Mouse (Mus musculus) brown adipose tissue, adult 24 weeks (tissue): ENCODE data around the gene Kap. TPM values are rescaled to one million over a fixed set of nuclear protein-coding genes. Genes with fewer than 3 reads are reported as not detected.
"Not testable (repeated sequence)": the region's sequence is repeated elsewhere in the genome, so short reads cannot be mapped to it uniquely, and the experiment has no call there.

Experiments used
- H3K27ac ChIP-seq: fragments of 200-500 bp; replicated peaks from 2 replicates; pipeline ENCODE4 v1.5.1; 2012; ENCODE audit warnings: low read depth, mild to moderate bottlenecking, low read length
- H3K4me1 ChIP-seq: fragments of 200-500 bp; 2 replicates; pipeline ENCODE4 v1.6.1; 2012; ENCODE audit warnings: low read length, mixed read lengths; ENCODE audit not compliant: control insufficient read depth, insufficient read depth, insufficient read length
- H3K4me3 ChIP-seq: fragments of 200-500 bp; 2 replicates; pipeline ENCODE4 v1.5.1; 2012; ENCODE audit warnings: low read depth, mild to moderate bottlenecking, low read length, moderate library complexity; ENCODE audit not compliant: insufficient read depth
- polyA plus RNA-seq: library from polyadenylated mRNA; stranded (reverse); fragments of >200 nt; gene quantifications from 2 replicates; pipeline ENCODE4 v1.2.4, GENCODE M21; 2012; ENCODE audit not compliant: missing spikeins, insufficient read depth, insufficient read length

Gene Kap
- not detected in 2 replicates for polyA plus RNA-seq

DNA sequence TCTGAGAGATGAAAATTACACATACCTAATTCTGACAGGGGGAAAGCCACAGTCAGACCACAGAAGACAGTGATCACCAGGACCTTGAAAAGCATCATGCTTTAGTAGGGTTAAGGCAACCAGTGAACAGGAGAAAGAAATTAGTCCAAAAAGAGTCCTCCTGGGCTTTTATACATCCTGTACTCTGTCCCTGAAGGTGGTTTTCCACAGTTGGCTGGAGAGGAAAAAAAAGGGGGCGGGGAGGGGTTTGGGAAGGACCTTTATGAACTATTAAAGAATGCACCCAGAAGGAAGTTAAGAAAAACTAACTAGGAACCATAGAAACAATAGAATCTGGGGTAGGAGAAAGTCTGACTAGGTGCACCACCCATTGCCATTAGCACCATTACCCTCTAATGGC is at the start of gene Kap:
Gene Kap (minus strand): TSS at position 237 of the 400 bp plus-strand sequence.
- H3K4me3 ChIP-seq, result no peak within 1 kb of the TSS
- no peaks in the 10 kb centered on the region for H3K4me1 ChIP-seq
- no peak within 1 kb of the TSS for H3K27ac ChIP-seq

GRCm38 (mm10) chr6:133885871-133886415 is 32.4 kb upstream of the Kap start:
- Histone ChIP-seq H3K27ac (no peak overlapping the region), H3K4me1 (no peaks in the 10 kb centered on the region), H3K4me3 (no peak overlapping the region)

DNA sequence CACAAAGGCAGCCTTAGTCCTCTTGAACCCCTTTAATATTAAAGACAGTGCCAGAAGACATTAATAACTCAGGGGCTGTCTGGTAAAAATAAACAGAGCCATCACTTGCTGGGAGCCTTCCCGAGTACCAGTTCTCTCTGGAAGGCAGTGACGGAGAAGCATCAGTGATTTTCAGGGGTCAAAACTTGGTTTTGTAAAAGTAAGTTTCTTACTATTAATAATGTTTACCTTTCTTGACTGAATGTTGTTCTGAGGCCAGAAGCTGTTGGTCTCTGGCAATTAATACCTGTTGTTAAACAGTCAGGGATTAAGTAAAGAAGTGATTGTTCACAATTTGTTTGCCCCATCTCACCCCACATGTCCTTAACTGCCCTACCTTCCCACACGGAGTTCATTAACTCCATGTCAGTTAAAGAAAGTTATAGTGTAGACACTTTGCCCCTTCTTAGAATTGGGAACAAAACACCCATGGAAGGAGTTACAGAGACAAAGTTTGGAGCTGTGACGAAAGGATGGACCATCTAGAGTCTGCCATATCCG is 30.0 kb upstream of the Kap start:
- no peaks in the 10 kb centered on the region for H3K4me1 ChIP-seq
- no peak overlapping the region for H3K27ac ChIP-seq
- no peak overlapping the region for H3K4me3 ChIP-seq

- no peaks in the 10 kb centered on the region for H3K4me1 ChIP-seq
- H3K4me3 ChIP-seq, result no peak overlapping the region
- H3K27ac ChIP-seq, result no peak overlapping the region
Observed at GRCm38 (mm10) chr6:133875906-133876462, 22.4 kb upstream of the Kap start.

DNA sequence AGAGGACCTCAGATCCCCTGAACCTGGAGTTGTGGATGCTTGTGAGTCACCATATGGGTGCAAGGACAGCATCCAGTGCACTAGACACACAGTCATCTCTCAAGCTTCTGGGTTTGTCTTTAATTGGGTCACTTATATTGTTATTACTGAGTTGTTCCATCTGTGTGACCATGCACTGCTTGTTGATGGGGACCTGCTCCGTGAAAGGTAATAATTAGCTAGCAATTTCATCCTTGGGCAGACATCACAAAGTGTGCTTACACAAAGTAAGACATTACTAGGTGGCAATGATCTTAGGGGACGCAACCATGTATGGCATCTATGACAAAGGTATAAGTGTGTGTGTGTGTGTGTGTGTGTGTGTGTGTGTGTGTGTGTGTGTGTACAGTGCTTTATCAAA is 19.1 kb upstream of the Kap start:
- Histone ChIP-seq H3K27ac (no peak overlapping the region), H3K4me3 (no peak overlapping the region), H3K4me1 (no peaks in the 10 kb centered on the region)

GRCm38 (mm10) chr6:133871131-133871530 is 17.6 kb upstream of the Kap start:
- no peak overlapping the region for H3K27ac ChIP-seq
- H3K4me1 ChIP-seq, result no peaks in the 10 kb centered on the region
- no peak overlapping the region for H3K4me3 ChIP-seq

GRCm38 (mm10) chr6:133868381-133868780 is 14.8 kb upstream of the Kap start:
- H3K27ac ChIP-seq, result no peak overlapping the region
- H3K4me3 ChIP-seq, result no peak overlapping the region
- no peaks in the 10 kb centered on the region for H3K4me1 ChIP-seq

GRCm38 (mm10) chr6:133855871-133856270 is 2.3 kb upstream of the Kap start:
- Histone ChIP-seq H3K27ac (no peak overlapping the region), H3K4me3 (no peak overlapping the region)

GRCm38 (mm10) chr6:133849359-133849758 is 4.2 kb downstream of the Kap start:
- Histone ChIP-seq H3K4me3 (no peak overlapping the region), H3K27ac (no peak overlapping the region), H3K4me1 (no peaks in the 10 kb centered on the region)

More at GRCm38 (mm10) chr6:133855871-133856270, 2.3 kb upstream of the Kap start:
- H3K4me1 ChIP-seq, result no peaks in the 10 kb centered on the region

DNA sequence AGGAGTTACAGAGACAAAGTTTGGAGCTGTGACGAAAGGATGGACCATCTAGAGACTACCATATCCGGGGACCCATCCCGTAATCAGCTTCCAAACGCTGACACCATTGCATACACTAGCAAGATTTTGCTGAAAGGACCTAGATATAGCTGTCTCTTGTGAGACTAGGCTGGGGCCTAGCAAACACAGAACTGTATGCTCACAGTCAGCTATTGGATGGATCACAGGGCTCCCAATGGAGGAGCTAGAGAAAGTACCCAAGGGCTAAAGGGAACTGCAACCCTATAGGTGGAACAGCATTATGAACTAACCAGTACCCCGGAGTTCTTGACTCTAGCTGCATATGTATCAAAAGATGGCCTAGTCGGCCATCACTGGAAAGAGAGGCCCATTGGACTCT is 4.7 kb downstream of the Kap start:
- not testable (repeated sequence) for H3K4me1 ChIP-seq, H3K4me3 ChIP-seq, H3K27ac ChIP-seq

GRCm38 (mm10) chr6:133838296-133838995 is 15.1 kb downstream of the Kap start:
- not testable (repeated sequence) for H3K4me3 ChIP-seq, H3K27ac ChIP-seq, H3K4me1 ChIP-seq

GRCm38 (mm10) chr6:133812342-133812741 is 41.2 kb downstream of the Kap start:
- Histone ChIP-seq H3K27ac (no peak overlapping the region), H3K4me3 (no peak overlapping the region)

More at GRCm38 (mm10) chr6:133812342-133812741, 41.2 kb downstream of the Kap start:
- H3K4me1 ChIP-seq, result no peaks in the 10 kb centered on the region

Other genes starting within 250 kb of the Kap start
- 8.6 and 10.5 TPM in 2 replicates for gene Etv6, start 181.9 kb upstream of the Kap start, polyA plus RNA-seq